Mouse (Mus musculus): Measurements from ENCODE around the gene Med28. TPM values are rescaled to one million over a fixed set of nuclear protein-coding genes. Genes with fewer than 3 reads are reported as not detected.

Med28 gene
- polyA plus RNA-seq, 1 experiment from 2014 or later: 240 TPM

DNA sequence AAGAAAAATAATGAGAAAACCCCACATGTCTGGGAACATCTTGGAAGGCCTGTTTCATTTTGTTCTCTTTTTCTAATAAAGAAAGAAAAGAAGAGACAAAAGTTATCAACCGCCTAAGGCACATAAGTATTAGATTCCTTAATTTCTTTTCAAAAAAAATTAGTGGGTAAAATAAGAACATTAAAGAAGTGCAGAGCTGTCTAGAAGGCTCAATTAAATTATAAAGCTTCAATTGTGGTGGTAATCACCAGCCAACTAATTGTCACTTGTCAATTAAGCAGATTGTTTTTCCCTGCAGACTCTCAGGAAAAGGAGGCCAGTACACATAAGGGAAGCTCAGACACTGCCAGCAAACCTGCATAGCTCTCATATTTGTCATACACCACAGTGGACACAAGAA, 45.8 kb downstream of the Med28 start:
- Histone ChIP-seq H3K4me2 (ENCODE audit: low read depth, low read length) (no peak overlapping the region), H3K4me1 (replicated peaks; ENCODE audit: control insufficient read depth, insufficient read depth, low read length) (no peaks in the 10 kb centered on the region), H3K27ac (ENCODE audit: low read length) (no peak overlapping the region), H3K36me3 (ENCODE audit: control insufficient read depth, insufficient read depth, low read length) (no peaks in the 10 kb centered on the region), H3K9ac (ENCODE audit: low read length) (no peak overlapping the region), H3K4me3 (ENCODE audit: low read length) (no peak overlapping the region), H3K27me3 (ENCODE audit: control insufficient read depth, insufficient read depth, low read depth, low read length) (no peaks in the 10 kb centered on the region), H3K9me3 (ENCODE audit: control insufficient read depth, low read length) (no peaks in the 10 kb centered on the region; the same call in 1 of the 2 replicates)
- ATAC-seq (ENCODE audit: low read depth): no peak
- 96% methylated on average over 1 of the region's 1 CpGs for WGBS

DNA sequence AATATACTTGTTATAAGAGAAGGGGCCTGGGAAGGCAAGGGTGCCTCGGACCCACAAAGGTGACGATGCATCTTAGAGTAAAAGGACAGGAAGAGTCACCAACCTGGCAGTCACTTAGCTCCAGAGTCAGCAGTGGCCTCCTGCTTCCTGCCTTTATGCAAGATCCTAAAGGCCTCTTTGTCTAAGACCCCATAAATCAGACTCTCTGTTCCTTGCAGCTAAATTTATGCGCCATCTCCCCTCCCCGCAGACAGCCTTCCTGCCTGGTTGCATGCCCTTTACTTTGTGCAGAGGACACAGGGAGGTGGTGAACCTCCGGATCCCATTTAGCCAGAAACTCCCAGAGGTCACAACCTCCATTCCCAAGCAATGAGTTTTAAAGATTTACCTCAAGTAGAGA, 52.8 kb downstream of the Med28 start:
- Histone ChIP-seq H3K9me3 (ENCODE audit: control insufficient read depth, low read length) (no peaks in the 10 kb centered on the region), H3K27me3 (ENCODE audit: control insufficient read depth, insufficient read depth, low read depth, low read length) (no peaks in the 10 kb centered on the region), H3K4me1 (replicated peaks; ENCODE audit: control insufficient read depth, insufficient read depth, low read length) (no peaks in the 10 kb centered on the region), H3K4me2 (ENCODE audit: low read depth, low read length) (no peak overlapping the region), H3K36me3 (ENCODE audit: control insufficient read depth, insufficient read depth, low read length) (no peaks in the 10 kb centered on the region), H3K9ac (ENCODE audit: low read length) (no peak overlapping the region), H3K27ac (ENCODE audit: low read length) (no peak overlapping the region), H3K4me3 (ENCODE audit: low read length) (no peak overlapping the region)
- 53% methylated on average over 5 of the region's 5 CpGs for WGBS
- ATAC-seq (ENCODE audit: low read depth): peak; percentile 62

DNA sequence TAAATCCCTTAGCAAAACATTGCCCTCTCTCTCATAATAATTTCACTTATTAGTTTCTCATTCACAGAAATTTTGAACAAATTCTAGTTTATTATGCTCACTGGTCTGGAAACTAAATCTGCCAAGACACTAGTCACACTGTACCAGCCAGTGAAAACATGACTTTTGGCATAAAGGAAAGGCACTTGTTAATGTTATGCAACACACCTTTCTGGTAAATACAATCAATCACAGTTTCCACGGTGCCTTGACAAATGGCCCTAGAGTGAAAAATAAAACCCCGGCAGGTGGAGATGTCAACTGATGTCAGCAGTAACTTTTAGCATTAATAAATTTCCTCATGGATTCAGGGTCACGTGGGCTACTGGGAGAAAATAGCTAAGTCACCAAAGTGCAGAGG, 56.7 kb downstream of the Med28 start:
- H3K27ac ChIP-seq (ENCODE audit: low read length): no peak overlapping the region
- no peak overlapping the region for H3K4me3 ChIP-seq (ENCODE audit: low read length)
- H3K36me3 ChIP-seq (ENCODE audit: control insufficient read depth, insufficient read depth, low read length): no peaks in the 10 kb centered on the region
- no peaks in the 10 kb centered on the region for H3K4me1 ChIP-seq (replicated peaks; ENCODE audit: control insufficient read depth, insufficient read depth, low read length)
- no peak overlapping the region for H3K9ac ChIP-seq (ENCODE audit: low read length)
- no peak overlapping the region for H3K4me2 ChIP-seq (ENCODE audit: low read depth, low read length)
- no peaks in the 10 kb centered on the region for H3K9me3 ChIP-seq (ENCODE audit: control insufficient read depth, low read length)
- WGBS: 45% methylated on average over 3 of the region's 3 CpGs
- no peak for ATAC-seq (ENCODE audit: low read depth)
- H3K27me3 ChIP-seq (ENCODE audit: control insufficient read depth, insufficient read depth, low read depth, low read length): no peaks in the 10 kb centered on the region

DNA sequence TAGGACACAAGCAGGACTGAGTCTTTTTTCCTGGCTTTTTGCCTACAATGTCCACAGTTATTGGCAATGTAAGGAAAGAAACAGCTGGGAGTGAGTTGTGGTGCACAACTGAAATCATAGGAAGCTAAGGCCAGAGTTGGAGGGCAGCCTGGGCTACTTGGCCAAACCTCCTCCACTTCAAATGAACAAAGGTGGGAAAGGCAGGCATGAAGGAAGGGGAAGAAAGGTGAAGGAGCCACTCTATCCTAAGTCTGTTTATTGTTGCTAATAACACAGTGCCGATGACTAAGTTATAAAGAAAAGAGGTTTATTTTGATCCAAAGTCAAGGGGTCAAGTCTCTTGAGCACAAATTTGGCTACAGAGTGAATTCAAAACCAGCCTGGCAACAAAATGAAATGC, 57.3 kb downstream of the Med28 start:
- H3K36me3 ChIP-seq (ENCODE audit: control insufficient read depth, insufficient read depth, low read length): no peaks in the 10 kb centered on the region
- no peak overlapping the region for H3K4me2 ChIP-seq (ENCODE audit: low read depth, low read length)
- no peak overlapping the region for H3K9ac ChIP-seq (ENCODE audit: low read length)
- no peak overlapping the region for H3K27ac ChIP-seq (ENCODE audit: low read length)
- H3K27me3 ChIP-seq (ENCODE audit: control insufficient read depth, insufficient read depth, low read depth, low read length): no peaks in the 10 kb centered on the region
- no peaks in the 10 kb centered on the region for H3K9me3 ChIP-seq (ENCODE audit: control insufficient read depth, low read length)
- no peak overlapping the region for H3K4me3 ChIP-seq (ENCODE audit: low read length)
- H3K4me1 ChIP-seq (replicated peaks; ENCODE audit: control insufficient read depth, insufficient read depth, low read length): no peaks in the 10 kb centered on the region
- no peak for ATAC-seq (ENCODE audit: low read depth)
- WGBS: 48% methylated on average over 1 of the region's 1 CpGs

Other genes starting within 250 kb of the Med28 start
- gene Qdpr, start 70.0 kb upstream of the Med28 start, polyA plus RNA-seq (2015; fragmentation: Nextera tagmentation; extraction: Ambion mirVana): 126 and 127 TPM in 2 replicates
- not detected in 2 replicates for gene Clrn2, start 66.5 kb upstream of the Med28 start, polyA plus RNA-seq (2015; fragmentation: Nextera tagmentation; extraction: Ambion mirVana)
- 88.9 and 89.2 TPM in 2 replicates for gene Lap3, start 26.9 kb upstream of the Med28 start, polyA plus RNA-seq (2015; fragmentation: Nextera tagmentation; extraction: Ambion mirVana)
- gene Fam184b, start 119.4 kb downstream of the Med28 start, polyA plus RNA-seq (2015; fragmentation: Nextera tagmentation; extraction: Ambion mirVana): 0.23 and 0.35 TPM in 2 replicates
- 59.6 and 67.1 TPM in 2 replicates for gene Ncapg, start 149.7 kb downstream of the Med28 start, polyA plus RNA-seq (2015; fragmentation: Nextera tagmentation; extraction: Ambion mirVana)

All from lung, embryonic 16.5 days (tissue).